Mouse (Mus musculus): ENCODE measurements at regions not wholly inside any gene's neighbourhood (a gene's known extent, or its start where the extent isn't known, plus 50 kb on each side); places are given as distances from the start of the nearest gene placed in this dataset.

- DNase-seq (ENCODE audit: low spot score in 2 of 2): no peak
Measured at GRCm38 (mm10) chr9:74021339-74021738, 52.6 kb upstream of the Unc13c start.

DNA sequence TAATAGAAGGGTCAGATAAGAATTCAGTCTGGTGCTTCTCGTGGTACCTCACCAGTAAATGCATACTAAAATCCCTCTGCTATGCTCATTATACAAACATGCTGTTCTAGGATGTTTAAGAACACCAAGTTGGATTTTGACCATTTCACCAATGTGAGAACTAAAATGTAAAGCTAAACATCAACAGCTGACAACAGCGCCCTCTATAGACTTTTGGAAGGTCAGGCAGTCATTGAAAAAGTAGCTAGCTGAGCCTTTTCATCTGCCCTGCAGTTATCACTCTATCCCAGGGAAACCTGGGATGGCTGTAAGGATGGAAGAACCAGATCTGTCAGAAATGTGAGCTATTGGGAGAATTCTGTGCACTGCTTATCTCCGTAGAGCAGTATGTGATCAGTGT lies 55.2 kb upstream of the Unc13c start:
- no peak for DNase-seq (ENCODE audit: low spot score in 2 of 2)

DNA sequence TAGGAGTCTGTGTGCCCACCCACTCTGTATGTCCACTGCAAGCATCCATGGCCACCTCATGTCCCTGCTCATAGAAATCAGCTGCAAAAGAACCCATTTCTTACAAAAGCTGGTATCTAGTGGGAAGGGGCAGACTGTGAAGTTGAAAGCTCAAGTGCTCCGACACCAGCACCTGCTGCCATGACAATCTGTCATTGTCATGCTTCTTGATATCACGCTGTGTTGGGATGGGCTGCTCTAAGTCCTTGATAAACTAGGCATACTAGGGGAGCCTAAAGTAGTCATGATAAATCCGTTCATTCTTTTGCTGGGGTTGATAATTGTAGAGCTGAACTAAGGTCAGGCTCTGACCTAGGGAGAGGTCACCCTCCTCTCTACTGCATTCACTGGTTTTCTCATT lies 57.4 kb upstream of the Unc13c start:
- DNase-seq (ENCODE audit: low spot score in 2 of 2): no peak

DNA sequence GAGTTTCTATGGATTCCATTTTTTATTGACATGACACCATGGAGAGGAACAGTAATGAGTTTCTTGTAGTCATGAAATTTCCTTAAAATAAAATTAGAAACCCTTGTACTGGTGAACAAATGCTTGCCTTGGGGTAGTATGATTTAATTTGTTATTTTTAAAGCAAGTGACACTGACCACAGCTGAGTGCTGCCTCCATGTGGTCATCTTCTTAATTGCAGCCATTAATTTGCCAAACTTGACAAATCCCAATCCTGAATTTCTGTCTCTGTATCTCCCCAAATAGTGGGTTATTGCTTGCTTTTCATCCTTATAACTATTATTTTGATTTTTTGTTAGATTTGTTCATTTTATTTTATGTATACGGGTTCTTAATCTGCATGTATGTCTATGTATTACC lies 59.7 kb upstream of the Unc13c start:
- DNase-seq (ENCODE audit: low spot score in 2 of 2): no peak

- DNase-seq (ENCODE audit: low spot score in 2 of 2): peak in 1 of 2 experiments; percentile 10
Measured at GRCm38 (mm10) chr9:74045936-74046335, 64.2 kb upstream of the Wdr72 start.

- DNase-seq (ENCODE audit: low spot score in 2 of 2): no peak
Measured at GRCm38 (mm10) chr9:74049776-74050175, 60.4 kb upstream of the Wdr72 start.

DNA sequence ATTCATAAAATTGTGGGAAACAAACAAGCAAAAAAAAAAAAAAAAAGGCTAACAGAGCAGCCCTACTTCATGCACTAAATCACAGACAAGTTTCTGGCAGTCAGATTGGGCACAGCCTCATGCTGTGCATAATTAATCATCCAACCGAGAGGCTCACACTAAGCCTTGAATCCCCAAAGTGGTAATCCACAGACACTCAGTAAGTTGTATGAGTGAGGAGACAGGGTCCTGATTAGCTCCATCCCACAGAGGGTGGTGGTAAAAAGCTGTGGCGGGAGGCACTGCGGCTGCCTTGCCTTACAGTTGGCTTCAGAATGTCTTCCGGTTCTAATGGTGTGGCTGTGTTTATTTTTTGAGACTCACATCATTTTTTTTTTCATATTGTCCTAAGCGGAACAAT lies 53.4 kb upstream of the Wdr72 start:
- DNase-seq (ENCODE audit: low spot score in 2 of 2): no peak

- DNase-seq (ENCODE audit: low spot score in 2 of 2): no peak
Measured at GRCm38 (mm10) chr9:74057476-74058076, 52.6 kb upstream of the Wdr72 start.

DNA sequence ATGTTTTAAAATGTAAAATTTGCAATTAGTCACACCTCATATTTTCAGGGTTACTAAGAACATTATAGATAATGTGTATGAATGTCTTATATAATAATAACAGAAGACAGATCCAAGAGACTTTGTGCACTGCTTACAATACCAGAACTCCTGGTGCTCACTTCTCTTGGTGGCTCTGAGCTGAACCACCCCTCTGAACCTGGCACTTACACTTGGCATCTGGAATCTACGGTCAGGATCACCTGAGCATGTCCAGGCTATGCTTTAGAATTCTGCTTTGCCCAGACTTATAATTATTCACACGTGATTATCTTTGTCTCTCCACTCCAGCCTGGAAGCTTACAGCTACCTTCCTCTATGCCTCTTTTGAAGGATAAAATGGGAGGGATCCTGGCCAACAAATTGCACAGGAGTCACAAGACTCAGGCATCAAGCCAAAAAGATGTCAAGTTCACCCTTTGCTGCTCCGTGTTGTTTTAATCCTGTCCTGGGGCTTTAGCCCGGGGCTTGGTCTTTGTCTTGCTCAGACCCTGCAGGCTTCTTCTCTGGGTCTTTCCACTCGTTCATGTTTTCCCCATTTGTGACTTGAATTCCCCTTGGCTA lies 51.8 kb upstream of the Wdr72 start:
- no peak for DNase-seq (ENCODE audit: low spot score in 2 of 2)

All from urinary bladder, adult 18-20 months (tissue).